Mouse (Mus musculus) thymus, adult 18-20 months (tissue): Measurements from ENCODE around the gene Btbd9.

Source experiments
- DNase-seq, 2 experiments: peaks; one replicate each; pipeline ENCODE4 v3.0.0; 2022; ENCODE audit warnings: mixed read lengths in 2 of 2

Btbd9 gene

DNA sequence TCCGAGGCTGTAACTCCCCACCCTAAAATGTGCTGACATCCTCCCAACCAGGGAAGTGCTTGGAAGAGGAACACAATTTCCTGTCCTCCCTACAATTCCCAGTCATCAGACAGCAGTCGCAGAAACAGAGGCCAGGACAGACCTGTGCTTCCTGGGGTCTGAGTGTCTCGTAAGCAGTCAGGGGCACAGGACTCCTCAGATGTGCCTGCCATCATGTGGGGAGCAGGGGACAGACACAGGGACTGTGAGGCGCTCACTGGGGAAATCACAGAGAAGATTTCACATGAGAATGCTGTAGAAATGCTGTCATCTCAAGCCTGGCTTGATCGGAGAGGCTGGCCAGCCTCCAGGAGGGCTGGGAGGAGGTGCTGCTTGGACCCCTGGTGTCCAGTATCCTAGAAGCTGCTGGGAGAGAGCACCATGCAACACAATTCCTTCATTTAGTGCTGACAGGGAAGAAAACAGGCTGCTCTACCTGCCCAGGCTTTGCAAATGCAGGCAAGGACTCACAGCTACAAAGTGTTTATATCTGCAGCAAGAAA is 308.8 kb downstream of the Btbd9 start:
- DNase-seq = no peak

DNA sequence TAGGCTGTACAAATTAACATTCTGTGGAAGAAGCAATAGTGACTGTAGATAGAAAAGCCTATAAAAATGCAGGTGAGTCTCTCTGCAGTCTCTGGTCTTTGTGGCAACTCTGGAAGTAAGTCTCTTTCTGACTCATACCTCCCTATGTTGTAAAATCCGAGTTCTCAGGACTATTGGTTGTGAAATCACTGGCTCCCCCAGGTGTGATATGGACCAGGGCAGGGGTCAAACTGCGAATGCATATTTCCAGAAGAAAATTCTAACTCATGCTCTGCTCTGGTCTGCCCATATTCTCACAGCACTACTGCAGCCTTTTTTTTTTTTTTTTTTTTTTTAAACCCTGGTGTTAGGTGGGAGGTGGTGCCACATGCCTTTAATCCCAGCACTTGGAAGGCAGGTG is 312.8 kb downstream of the Btbd9 start:
- no peak for DNase-seq

DNA sequence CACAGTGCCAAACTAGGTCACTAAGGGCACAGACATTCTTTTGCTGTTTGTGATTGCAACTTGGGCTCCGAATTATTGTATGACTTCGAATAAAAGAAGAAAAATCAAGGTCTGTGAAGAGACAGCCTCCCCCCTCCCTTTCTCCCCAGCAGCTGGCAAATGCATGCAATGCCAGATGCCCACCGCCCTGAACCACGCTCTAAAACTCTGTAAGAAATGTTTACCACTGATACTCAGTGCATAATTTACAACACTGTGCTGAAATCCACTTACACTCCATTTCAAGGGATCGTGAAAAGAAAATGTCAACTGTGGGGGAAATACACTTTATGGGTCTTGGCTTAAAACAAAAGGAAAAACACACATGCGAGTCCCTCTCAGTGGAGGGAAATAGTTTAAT is 313.3 kb downstream of the Btbd9 start:
- no peak for DNase-seq

DNA sequence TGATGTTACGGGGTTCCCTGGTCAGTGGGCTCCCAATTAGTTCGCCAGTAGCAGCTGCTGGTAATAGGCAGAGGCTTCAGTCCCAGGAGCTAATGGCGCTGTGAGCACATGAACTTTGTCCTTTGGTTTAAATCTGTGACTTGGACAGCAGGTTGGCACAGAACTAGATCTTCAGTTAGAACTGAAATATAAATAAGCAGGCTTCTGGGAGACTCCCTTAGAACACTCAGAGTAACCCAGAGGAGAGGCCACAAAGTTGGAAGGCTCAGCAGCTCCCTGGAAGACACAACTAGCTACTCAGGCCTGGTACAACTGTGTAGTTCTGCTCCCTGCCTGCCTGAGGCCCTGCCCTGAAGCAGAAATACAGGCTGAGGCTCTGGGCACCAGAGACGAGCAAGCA is 313.8 kb downstream of the Btbd9 start:
- no peak for DNase-seq

DNA sequence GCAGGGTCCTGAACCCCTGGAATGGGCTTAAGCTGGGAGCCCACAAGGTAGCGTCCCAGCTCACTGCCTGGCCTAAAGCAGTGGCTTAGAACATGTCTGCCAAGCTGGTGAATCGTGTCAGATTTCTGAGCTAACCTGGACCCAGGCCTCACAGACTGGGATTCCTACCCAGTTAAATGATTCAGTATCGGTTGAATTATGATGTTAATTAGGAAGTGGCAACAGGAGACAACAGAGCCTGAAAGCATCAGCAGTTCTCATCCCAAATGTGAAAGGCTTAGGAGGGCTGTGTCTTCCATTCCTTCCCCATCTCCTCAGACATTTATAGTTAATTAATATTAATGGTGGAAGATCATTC is 314.3 kb downstream of the Btbd9 start:
- no peak for DNase-seq

DNA sequence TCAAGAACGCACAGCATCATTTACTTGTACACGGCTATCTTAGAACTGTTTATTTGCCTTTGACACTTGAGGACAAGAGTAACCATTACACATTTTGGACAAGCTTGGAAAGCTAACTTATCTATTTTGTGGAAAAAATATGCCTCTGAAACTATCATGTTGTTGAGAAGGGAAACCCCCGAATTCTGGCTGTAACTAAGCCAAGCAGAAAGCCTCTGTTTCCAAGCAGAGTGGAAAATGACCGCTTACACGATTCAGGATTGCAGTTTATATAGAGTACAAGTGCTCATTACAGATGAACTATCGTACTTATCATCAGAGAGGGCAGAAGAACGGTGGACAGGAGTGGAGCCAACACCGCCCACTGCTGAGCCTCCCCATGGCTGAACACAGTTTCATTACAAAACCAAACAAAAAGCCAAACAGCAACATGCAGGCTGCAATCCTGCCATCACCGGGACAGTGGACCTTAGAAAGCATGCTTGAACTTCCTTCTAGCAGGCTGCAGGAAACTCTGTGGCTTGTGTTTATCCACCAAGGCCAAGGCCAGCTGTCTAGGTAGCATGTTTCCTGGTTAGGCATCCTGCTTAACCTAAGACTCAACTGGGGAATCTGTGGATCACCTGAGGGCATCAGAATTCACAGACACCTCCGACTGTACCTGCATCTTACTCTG is 314.8 kb downstream of the Btbd9 start:
- no peak for DNase-seq

DNA sequence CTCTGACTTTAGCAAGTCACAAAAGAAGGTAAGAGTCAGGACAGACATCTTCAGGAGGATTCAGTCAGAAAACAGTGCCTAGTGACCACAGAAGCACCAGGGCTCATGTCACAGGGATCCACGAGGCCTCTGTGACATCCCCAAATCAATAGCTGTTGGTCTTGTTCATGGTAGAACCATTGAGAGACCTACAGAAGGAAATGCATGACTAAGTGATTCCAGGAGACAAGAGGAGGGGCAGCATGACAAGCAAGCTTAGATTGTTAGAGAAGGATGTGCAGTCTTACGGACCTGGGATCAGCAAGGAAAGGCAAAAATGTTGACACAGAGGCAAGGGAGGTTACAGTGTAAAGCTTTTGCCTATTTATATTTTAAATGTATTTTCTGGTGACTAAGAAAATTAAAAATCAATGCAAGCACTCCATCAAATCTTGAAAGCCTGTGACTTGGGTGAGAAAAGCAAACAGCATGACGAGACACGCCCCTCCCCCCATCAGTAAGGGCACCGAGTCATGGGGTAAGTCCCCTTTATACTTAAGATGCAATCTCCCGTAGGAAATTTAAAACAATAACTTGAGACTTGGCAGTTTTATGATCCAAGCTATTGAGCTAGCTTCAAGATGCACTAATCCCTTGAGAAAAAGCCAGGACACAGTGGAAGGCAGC is 315.5 kb downstream of the Btbd9 start:
- DNase-seq = no peak

DNA sequence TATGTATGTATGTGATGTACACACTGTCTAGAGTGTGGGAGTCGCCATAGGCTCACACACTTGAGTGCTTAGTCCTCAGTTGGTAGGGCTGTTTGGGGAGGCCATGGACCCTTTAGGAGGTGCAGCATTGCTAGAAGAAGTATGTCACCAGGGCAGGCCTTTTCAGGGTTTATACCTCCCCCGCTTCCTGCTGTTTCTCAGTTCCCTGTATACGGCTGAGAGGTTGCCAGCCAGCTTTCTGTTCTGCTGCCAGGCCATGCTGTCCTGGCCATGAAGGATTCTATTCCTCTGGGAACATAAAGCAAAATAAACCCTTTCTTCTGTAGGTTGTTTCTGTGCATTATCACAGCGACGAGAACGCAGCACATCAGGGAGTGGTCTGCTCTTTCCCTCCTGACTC is 316.4 kb downstream of the Btbd9 start:
- DNase-seq = no peak

DNA sequence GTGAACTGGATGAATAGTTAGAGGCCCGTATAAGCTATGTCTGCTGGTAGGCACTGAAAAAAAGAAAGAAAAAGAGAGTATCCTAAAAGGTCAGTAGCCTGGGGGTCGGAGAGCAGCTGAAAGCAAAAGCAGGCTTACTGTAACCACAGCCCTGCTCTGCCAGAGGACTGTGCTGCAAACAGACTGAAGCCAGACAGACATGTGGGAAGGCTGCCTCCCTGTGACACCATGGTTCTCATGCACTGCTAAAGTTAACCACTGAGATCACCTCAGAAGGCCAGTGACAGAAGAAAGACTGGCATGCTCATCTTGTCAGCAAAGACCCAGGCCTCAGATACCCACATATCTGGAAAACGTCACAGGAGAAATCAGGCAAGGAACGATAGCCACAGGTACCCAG is 317.8 kb downstream of the Btbd9 start:
- DNase-seq = no peak

DNA sequence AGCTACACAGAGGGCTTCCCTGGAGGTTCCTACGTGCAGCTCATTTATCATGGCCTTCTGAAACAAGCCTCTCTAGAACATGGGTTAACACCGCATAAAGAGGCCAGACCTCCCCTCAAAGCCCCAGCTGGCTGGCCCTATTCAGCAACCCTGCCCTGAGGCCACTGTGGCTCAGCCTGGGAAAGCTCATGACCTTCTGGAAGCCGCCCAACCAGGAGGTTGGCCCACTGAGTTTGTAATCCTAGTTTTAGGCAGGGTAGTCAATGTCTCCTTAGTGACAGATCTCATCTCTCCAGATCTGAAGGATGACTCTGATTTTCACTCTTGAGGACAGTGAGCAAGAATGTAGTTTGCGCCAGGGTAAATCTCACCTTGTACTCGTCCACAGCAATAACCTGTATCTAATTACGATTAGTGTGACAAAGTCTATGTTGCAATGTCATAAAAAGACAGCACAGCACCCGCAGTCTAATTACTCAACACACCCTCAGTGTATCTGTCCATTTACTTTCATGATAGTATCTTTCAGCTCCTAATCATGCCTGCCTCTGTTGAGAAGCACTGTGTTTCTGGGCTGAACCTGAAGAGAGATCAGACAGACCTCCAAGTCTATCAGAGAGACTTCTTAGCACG is 320.2 kb downstream of the Btbd9 start:
- DNase-seq = no peak

DNA sequence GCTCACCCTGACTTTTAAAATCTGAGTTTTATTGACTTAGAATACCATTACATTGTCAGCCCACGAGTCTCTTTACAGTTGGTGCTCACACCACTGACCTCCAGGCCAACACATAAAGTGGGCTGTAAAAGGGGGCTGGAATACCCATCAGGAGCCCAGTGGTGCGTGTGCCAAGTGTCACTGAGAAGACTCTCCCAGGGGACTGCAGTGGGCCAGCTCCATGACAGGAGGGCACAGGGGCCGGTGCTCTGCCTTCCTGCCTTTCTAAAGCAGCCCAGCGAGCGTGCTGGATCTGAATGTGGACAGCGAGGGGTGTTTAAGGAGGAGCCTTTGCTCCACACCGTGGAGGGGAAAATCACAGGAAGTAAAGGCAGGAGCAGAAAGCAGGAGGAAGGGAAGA is 322.4 kb downstream of the Btbd9 start:
- DNase-seq = no peak

DNA sequence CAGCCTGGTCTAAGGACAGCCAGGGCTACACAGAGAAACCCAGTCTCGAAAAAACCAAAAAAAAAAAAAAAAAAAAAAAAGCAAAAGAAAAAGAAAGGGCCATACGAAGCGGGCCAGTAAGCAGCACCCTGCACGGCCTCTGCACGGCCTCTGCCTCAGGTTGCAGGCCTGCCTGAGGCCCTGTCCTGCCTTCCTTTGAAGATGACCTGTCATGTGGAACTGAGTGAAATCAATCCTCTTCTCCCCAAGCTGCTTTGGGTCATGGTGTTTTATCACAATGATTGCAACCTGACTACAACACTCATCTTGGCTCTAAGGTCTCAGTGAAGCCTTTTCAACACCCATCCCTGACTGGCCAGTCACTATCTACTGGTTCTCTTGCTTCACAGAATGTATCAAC is 323.3 kb downstream of the Btbd9 start:
- DNase-seq = no peak

DNA sequence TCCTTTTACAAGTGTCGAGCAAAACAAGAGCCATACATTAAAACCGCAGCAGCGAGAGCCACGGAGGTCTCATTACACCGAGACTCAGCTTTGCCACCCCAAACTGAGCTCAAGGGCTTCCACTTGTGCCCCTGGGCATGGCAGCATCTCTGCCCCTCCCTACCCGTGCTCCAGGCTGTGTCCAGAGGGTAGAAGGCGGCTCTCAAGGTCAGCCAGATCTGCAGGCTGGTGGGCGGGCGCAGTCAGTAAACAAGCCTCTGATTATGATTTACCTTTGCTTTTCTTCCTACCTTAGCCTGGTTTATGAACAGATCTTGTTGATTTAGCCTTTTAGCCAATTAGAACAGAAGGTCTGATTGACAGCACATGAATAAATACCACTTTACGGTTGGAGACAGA is 331.0 kb downstream of the Btbd9 start:
- DNase-seq = no peak

DNA sequence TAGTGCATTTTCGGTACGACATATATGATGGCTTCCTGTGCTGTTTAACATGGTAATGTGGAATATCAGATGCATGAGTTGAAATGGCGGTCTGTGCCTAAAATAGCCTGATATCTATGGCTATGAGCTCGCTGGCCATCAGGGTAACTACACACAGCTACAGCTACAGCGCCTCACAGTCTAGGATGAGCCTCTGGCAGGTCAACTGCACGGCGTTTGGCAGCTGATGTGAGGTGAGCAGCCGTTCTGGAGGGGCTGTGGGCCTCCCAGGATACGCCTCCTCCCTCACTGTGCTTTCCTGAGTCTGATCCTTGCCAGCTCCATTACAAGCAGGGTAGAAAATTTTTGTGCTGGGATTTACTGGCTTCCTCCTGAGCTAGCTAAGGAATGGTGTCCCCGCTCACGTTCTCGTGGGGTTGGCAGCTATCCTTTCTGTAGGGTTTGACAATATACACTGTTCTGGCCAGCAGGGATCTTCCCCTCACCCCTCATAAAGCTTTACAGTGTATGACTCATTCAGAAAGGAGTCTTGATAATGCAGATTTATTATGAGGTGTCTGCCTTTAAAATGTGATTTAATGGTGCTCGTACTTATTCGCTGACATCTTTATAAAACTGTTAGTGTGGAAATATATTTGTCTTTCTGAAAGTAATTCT is 331.5 kb downstream of the Btbd9 start:
- DNase-seq = no peak

DNA sequence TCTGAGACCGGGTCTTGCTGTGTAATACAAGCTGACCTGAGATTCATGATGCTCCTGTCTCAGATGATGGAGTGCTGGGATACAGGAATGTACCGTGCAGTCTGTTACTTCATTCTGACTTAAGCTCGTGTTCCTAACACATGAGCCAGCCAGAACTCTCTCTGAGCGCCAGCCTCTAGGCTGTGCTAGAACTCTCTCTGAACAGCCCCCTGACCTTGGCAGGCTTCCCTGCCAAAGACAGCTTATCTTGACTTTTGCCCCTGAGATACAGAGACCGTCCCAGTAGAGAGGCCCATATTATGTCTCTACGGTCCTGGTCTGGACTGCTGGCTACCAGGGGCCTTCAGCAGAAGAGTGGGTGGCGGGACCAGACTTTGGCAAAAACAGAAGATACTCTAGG is 332.7 kb downstream of the Btbd9 start:
- DNase-seq = no peak

DNA sequence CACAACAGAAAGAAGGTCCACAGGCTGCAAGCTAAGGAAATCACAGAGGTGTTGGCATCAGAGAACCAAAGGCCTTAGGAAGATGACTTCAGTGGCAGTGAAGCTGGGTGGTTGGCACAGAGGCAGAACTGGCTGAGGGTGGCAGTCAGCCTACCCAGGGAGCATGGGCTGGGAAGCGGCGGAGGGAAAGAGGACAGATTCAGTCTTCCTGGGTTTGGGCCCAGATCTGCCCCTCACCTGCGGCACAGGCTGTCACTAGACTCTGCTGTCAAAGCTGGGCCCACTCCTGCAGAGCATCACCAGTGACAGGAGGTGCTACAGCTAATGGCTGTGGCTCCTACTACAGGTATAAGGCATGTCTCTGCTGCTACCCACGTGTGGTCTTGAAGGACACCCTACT is 333.6 kb downstream of the Btbd9 start:
- no peak for DNase-seq

DNA sequence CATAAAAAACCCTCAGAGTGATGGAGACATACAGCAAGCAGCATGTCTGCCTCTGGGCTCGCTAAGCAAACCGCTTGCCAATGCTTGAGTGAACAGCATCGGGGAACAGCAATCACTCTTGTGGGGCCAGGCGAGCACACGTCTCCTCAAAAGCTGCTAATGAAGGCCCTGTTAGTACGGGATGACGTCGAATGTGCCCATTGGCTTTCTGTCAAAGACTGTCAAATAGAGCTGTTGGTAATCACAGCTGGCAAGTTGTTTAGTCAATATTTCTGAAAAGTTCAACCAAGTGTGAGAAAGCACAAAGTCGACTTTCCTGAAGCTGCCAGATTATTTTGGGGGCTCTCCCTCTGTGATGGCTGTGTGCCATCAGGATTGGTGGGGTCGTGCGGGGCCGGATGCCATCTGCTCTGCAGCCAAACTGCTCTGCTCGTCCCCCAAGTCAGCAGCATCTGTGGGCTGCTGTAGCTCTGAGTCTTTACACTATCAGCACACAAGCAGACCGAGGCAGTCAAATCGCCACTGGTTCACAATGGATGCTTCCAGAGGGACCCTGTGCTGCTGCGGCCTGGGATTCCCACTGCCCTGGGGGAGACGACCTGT is 334.5 kb downstream of the Btbd9 start:
- DNase-seq = no peak

DNA sequence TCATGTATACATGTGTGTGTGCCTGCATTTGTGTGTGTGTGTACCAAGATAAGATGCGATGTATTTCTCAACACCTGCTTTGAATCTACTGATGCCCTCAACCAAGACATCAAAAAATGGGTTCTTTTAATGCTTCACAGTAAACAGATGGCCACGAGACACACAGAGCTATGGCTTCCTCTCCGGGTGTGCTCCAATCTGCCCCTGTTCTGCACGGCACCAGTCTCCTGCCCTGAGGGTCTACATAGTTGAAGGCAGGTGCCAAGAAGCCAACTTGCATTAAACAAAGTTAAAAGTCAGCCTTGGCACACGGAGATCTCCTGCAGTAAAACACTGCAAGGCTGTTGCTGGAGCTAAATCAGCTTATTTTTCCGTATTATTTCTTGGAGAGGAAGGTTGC is 335.2 kb downstream of the Btbd9 start:
- no peak for DNase-seq

DNA sequence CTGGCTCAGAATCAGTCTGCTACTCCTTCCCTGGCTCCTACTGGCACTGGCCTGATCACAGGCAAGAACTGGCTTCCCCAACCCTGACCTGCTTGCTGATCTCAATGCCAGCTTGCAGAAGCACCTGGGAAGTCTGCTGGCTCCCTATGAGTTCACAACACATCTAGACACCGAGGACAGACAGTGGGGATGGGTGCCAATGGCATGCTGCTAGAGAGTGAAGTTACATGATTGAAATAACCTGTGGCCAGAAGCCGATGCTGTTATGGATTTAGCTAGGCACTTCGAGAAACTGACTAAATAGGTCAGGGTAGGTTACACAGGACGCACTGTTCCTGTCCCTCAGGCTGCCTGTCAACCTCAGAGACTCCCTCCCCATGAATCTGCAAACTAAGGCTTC is 335.6 kb downstream of the Btbd9 start:
- DNase-seq = no peak

DNA sequence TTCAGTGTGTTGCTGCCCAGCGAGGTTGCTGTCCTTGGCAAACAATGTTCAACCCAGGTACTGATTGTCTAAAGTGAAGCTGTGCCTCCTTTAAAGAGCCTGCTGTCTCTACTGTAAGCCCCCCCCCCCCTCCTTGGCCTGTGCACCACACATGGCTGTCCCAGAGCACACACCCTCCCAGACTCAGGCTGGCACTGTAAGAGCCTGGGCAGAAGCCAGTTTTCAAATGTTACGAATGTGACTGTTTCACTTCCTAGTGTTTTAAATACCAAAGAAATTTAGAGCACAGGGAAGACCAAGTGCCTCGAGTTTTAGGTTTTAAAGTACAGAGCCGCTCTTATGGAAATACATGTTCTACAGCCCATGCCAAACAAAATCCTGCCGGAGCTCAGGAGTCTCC is 336.8 kb downstream of the Btbd9 start:
- DNase-seq = no peak

DNA sequence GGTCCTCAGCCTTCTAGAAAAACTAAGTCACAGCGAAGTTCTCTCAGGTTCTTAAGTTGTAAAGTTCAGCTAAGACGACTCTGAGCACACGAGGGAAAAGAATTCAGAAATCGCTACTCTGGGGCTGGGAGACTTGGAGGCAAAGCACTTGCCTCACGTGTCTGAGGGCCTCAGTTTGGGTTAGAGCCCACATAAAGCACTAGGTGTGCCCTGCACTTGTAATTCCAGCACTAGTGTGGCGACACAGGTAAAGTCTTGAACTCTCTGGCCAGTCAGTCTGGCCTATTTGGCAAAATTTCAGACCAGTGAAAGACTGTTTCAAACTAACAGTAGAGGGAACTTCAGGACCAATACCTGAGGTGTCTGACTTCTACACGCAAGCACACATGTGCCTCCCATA is 338.7 kb downstream of the Btbd9 start:
- no peak for DNase-seq

DNA sequence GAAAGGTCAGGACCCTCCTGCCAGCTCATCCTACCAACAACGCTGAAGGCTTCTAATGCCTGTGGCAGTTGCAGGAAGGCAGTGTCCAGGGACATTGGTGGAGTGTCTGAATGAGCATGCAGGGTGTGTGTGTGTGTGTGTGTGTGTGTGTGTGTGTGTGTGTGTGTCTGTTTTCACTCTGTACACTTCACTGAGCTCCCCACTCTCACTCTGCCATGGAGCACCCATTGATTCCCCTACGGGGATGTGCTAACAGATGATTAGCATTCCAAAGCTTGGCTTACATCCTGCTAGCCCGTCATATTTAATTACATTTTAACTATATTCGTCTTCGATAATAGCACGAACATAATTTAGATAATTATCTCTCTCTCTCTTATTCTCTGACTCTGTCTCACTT is 339.7 kb downstream of the Btbd9 start:
- no peak for DNase-seq

DNA sequence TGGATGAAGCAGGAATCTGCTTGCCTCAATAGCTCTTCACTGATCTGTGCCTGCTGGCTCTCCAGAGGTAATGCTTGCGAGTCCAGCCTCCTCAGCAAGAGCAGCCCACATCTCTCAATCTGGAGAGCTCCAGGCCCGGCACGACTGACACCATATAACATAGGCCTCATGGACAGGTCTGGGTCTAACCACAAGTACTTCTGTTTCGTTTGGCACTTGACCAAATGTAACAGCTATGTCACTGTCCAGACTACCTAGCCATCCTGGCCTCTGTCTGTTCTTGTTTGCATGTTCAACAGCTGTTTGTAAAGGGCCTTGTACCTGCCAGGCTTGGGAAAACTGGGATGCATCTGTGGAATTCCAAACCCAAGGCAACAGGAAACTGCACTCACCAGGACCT is 340.9 kb downstream of the Btbd9 start:
- no peak for DNase-seq
